Mouse (Mus musculus): ENCODE data around the gene Dynlt1a. TPM values are rescaled to one million over a fixed set of nuclear protein-coding genes. Genes with fewer than 3 reads are reported as not detected.
"Not testable (repeated sequence)": the region's sequence is repeated elsewhere in the genome, so short reads cannot be mapped to it uniquely, and the experiment has no call there.

The Dynlt1a gene
- polyA plus RNA-seq, 1 experiment from 2014 or later, result 14.5 TPM

DNA sequence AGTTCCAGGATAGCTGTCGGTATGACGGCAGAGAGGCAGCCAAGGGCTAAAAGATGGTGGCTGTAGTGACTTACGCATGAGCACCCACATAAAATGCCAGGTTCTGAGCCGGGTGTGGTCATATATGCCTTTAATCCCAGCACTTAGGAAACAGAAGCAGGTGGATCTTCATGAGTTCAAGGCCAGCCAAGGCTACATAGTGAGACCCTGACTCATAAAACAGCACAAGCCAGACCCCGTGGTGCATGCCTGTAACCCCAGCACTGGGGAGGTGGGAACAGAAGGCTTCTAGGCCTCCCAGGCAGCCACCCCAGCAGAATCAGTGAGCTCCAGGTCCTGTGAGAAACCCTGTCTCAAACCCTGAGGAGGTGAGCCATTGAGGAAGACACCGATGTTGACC is 12.4 kb downstream of the Dynlt1a start:
- ATAC-seq (replicated peaks; ENCODE audit: insufficient number of reproducible peaks, low FRiP score, low TSS enrichment); H3K27me3 ChIP-seq (ENCODE audit: control insufficient read depth, insufficient read depth, low read length); H3K4me2 ChIP-seq; H3K9ac ChIP-seq (ENCODE audit: low read depth, low read length); H3K27ac ChIP-seq (ENCODE audit: low read depth, low read length); H3K36me3 ChIP-seq (ENCODE audit: control insufficient read depth, insufficient read depth, low read length); H3K9me3 ChIP-seq (replicated peaks; ENCODE audit: control insufficient read depth, low read length); H3K4me1 ChIP-seq (ENCODE audit: control insufficient read depth, insufficient read depth, low read length); H3K4me3 ChIP-seq (ENCODE audit: low read depth, low read length): not testable (repeated sequence)
- 88% methylated on average over 5 of the region's 6 CpGs for WGBS (ENCODE audit: insufficient replicate concordance)

DNA sequence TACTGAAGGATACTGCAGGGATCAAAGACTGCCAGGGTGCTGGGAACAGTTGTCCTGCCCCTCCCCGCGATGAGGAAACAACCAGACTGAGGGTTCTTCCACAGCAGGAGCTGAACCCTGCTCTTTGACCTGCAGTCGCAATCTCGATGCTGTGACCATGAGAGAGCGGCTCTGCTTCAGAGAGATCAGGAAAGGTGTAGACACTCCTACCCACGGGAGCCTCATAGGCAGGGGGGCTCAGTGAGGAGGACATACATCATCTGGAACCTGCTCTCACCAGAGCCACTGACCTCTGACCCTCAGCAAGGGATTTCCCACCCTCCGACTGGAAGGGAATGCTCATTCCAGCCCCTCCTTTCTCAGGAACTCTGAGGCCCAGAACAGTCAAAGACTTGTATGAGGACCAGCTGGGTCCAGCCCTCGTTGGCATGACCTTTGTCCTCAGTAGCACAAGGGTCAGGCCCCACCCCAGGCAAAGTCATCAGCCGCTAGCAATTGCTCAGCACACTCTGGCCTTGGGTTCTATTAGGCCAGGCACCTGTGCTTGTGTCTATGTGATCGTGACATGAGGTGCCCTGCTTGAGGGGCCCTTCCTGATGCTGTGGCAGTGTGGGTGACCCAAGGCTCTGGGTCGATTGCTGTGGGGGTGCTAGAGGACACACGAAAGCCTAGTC is 17.0 kb downstream of the Dynlt1a start:
- not testable (repeated sequence) for H3K9me3 ChIP-seq (replicated peaks; ENCODE audit: control insufficient read depth, low read length); H3K27me3 ChIP-seq (ENCODE audit: control insufficient read depth, insufficient read depth, low read length); ATAC-seq (replicated peaks; ENCODE audit: insufficient number of reproducible peaks, low FRiP score, low TSS enrichment); H3K27ac ChIP-seq (ENCODE audit: low read depth, low read length); H3K4me2 ChIP-seq; H3K4me1 ChIP-seq (ENCODE audit: control insufficient read depth, insufficient read depth, low read length); H3K36me3 ChIP-seq (ENCODE audit: control insufficient read depth, insufficient read depth, low read length); H3K9ac ChIP-seq (ENCODE audit: low read depth, low read length); H3K4me3 ChIP-seq (ENCODE audit: low read depth, low read length)
- WGBS (ENCODE audit: insufficient replicate concordance), result 70% methylated on average over 5 of the region's 12 CpGs

DNA sequence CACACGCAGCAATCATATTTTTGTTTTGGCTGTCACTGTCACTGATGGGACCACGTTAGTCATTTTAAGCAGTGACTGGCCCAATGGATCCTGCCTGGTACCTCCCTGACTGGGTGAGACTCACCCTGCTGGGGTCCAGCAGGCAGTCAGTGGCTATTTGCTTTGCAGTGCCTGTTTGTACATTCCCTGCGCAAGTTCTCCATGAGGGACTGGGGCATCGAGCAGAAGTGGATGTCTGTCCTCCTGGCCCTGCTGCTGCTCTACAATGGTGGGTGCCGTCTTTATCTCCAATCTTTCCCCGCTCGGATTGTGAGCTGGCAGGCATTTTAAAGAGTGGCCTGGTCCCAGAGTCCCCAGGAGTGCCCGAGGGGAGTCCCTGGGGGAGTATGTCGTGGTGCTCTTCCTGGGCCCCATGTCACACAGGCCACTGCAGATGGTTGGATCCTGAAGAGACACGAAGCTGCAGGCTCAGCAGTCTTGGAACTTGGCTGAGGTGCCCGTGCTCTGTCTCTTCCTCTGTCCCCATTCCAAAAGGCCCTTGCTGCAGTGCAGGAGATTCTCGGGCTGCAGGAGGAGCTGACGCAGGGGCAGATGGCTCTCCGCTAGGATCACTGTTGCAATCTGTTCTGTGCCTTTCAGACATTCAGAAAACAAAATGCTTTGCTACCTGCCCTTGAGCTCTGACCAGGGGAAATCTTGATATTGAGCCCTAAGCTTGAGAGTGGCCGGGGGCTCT is 20.1 kb downstream of the Dynlt1a start:
- H3K36me3 ChIP-seq (ENCODE audit: control insufficient read depth, insufficient read depth, low read length); H3K27me3 ChIP-seq (ENCODE audit: control insufficient read depth, insufficient read depth, low read length); H3K27ac ChIP-seq (ENCODE audit: low read depth, low read length); ATAC-seq (replicated peaks; ENCODE audit: insufficient number of reproducible peaks, low FRiP score, low TSS enrichment); H3K4me2 ChIP-seq; H3K4me3 ChIP-seq (ENCODE audit: low read depth, low read length); H3K4me1 ChIP-seq (ENCODE audit: control insufficient read depth, insufficient read depth, low read length); H3K9ac ChIP-seq (ENCODE audit: low read depth, low read length); H3K9me3 ChIP-seq (replicated peaks; ENCODE audit: control insufficient read depth, low read length): not testable (repeated sequence)
- 85% methylated on average over 9 of the region's 15 CpGs for WGBS (ENCODE audit: insufficient replicate concordance)

DNA sequence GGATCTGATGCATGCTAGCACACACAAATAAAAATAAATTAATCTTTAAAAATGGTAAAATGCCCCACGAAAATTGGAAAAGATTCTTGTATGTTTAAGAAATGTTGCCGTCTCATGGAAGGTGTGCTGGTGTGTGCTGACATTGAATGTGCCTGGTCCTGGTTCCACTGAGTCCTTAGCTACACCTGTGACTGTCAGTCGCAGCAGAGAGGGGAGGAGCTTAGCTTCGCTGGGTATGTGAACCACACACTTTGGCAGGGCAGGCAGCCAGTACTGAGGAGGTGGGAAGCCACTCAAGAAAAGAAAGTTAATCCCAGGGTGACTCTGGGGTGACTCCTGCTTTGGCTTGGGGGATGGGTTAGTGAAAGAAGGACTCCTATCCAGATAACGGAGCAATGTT is 23.4 kb downstream of the Dynlt1a start:
- H3K36me3 ChIP-seq (ENCODE audit: control insufficient read depth, insufficient read depth, low read length), result not testable (repeated sequence)

DNA sequence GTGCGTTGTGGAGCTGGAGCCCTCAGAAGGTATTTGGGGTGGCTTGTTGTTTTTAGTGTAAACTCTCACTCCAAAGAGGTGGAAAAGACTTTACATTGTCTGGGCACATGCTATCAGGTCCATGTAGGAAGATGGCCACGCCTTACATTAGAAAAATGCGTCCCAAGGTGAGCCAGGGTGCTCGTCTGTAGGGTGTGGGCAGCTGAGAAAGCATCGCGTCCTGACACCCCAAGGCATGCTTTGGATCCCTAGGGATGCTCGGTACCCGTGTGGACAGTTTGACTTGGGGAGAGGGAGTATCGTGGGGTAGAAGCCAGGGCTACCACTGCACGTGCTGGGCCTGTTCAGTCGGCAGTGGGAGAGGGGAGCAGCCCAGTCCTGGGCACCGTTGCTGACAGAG is 28.3 kb downstream of the Dynlt1a start:
- H3K4me2 ChIP-seq; H3K36me3 ChIP-seq (ENCODE audit: control insufficient read depth, insufficient read depth, low read length); H3K4me1 ChIP-seq (ENCODE audit: control insufficient read depth, insufficient read depth, low read length); H3K9ac ChIP-seq (ENCODE audit: low read depth, low read length); H3K27me3 ChIP-seq (ENCODE audit: control insufficient read depth, insufficient read depth, low read length); ATAC-seq (replicated peaks; ENCODE audit: insufficient number of reproducible peaks, low FRiP score, low TSS enrichment); H3K9me3 ChIP-seq (replicated peaks; ENCODE audit: control insufficient read depth, low read length); H3K4me3 ChIP-seq (ENCODE audit: low read depth, low read length); H3K27ac ChIP-seq (ENCODE audit: low read depth, low read length): not testable (repeated sequence)
- 85% methylated on average over 9 of the region's 12 CpGs for WGBS (ENCODE audit: insufficient replicate concordance)

More for the DNA sequence above, 23.4 kb downstream of the Dynlt1a start:
- H3K9ac ChIP-seq (ENCODE audit: low read depth, low read length); H3K9me3 ChIP-seq (replicated peaks; ENCODE audit: control insufficient read depth, low read length); H3K4me3 ChIP-seq (ENCODE audit: low read depth, low read length); H3K27me3 ChIP-seq (ENCODE audit: control insufficient read depth, insufficient read depth, low read length); H3K27ac ChIP-seq (ENCODE audit: low read depth, low read length); H3K4me1 ChIP-seq (ENCODE audit: control insufficient read depth, insufficient read depth, low read length); H3K4me2 ChIP-seq; ATAC-seq (replicated peaks; ENCODE audit: insufficient number of reproducible peaks, low FRiP score, low TSS enrichment): not testable (repeated sequence)
- no CpG with 5 or more reads among the region's 5 CpGs for WGBS (ENCODE audit: insufficient replicate concordance)

DNA sequence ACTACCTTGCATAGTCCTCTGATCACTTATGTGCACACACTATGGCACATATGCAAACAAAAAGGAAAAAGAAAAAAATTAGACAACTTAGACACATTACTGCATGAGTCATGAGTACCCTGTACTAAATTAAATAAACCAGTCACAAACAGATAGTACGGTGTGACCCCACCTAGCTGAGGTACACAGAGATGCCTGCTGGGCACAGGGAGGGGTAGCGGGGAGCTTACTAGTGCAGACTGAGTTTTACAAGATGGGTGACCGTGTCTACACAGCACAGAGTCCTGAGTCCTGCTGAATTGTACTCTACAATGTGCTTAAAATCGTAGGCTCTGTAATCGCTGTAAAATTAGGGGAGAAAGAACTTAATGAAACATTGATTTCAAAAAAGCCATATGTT is 31.1 kb downstream of the Dynlt1a start:
- H3K4me2 ChIP-seq; H3K27ac ChIP-seq (ENCODE audit: low read depth, low read length); H3K4me1 ChIP-seq (ENCODE audit: control insufficient read depth, insufficient read depth, low read length); H3K9me3 ChIP-seq (replicated peaks; ENCODE audit: control insufficient read depth, low read length); H3K27me3 ChIP-seq (ENCODE audit: control insufficient read depth, insufficient read depth, low read length); H3K36me3 ChIP-seq (ENCODE audit: control insufficient read depth, insufficient read depth, low read length); H3K4me3 ChIP-seq (ENCODE audit: low read depth, low read length); ATAC-seq (replicated peaks; ENCODE audit: insufficient number of reproducible peaks, low FRiP score, low TSS enrichment); H3K9ac ChIP-seq (ENCODE audit: low read depth, low read length): not testable (repeated sequence)
- WGBS (ENCODE audit: insufficient replicate concordance), result 94% methylated on average over 5 of the region's 5 CpGs

DNA sequence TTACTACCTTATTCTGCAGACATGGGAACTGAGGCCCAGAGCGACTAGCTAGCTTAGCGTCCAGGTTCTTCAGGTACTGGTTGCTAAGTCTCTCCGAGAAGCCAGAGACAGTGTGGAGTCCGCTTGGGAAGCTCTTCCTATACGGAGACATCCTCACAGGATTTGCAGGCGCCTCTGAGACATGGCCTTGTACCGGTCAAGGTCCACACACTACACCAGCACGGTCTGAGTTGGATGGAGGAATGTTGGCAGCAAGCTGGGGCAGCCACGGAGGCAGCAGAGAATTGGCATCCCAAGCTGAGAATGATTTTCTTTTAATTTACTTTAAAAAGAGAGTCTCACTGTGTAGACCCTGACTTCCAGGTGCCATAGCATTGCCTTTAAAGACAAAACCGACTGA is 34.2 kb downstream of the Dynlt1a start:
- H3K9me3 ChIP-seq (replicated peaks; ENCODE audit: control insufficient read depth, low read length); H3K9ac ChIP-seq (ENCODE audit: low read depth, low read length); ATAC-seq (replicated peaks; ENCODE audit: insufficient number of reproducible peaks, low FRiP score, low TSS enrichment); H3K27ac ChIP-seq (ENCODE audit: low read depth, low read length); H3K4me1 ChIP-seq (ENCODE audit: control insufficient read depth, insufficient read depth, low read length); H3K27me3 ChIP-seq (ENCODE audit: control insufficient read depth, insufficient read depth, low read length); H3K36me3 ChIP-seq (ENCODE audit: control insufficient read depth, insufficient read depth, low read length); H3K4me2 ChIP-seq; H3K4me3 ChIP-seq (ENCODE audit: low read depth, low read length): not testable (repeated sequence)
- WGBS (ENCODE audit: insufficient replicate concordance), result 96% methylated on average over 7 of the region's 10 CpGs

DNA sequence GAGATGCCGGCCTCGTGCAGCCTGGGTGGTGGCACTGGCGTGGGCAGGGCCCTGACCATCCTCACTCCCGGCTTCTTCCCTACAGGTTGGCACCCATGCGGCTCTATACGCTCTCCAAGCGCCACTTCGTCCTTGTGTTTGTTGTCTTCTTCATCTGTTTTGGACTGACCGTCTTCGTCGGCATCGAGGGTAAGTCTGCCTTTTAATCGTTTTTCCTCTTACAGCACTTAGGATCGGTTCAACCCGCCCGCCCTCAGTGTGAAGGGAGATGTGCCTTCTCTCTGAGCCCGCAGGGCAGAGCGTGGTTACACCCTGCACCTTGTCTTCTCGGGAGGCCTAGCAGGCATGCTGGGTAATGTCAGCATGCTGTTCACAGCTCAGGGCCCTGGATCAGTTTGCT is 36.8 kb downstream of the Dynlt1a start:
- not testable (repeated sequence) for H3K9me3 ChIP-seq (replicated peaks; ENCODE audit: control insufficient read depth, low read length); H3K36me3 ChIP-seq (ENCODE audit: control insufficient read depth, insufficient read depth, low read length); H3K4me1 ChIP-seq (ENCODE audit: control insufficient read depth, insufficient read depth, low read length); ATAC-seq (replicated peaks; ENCODE audit: insufficient number of reproducible peaks, low FRiP score, low TSS enrichment); H3K9ac ChIP-seq (ENCODE audit: low read depth, low read length); H3K27me3 ChIP-seq (ENCODE audit: control insufficient read depth, insufficient read depth, low read length); H3K27ac ChIP-seq (ENCODE audit: low read depth, low read length); H3K4me2 ChIP-seq; H3K4me3 ChIP-seq (ENCODE audit: low read depth, low read length)
- WGBS (ENCODE audit: insufficient replicate concordance), result 90% methylated on average over 18 of the region's 19 CpGs

DNA sequence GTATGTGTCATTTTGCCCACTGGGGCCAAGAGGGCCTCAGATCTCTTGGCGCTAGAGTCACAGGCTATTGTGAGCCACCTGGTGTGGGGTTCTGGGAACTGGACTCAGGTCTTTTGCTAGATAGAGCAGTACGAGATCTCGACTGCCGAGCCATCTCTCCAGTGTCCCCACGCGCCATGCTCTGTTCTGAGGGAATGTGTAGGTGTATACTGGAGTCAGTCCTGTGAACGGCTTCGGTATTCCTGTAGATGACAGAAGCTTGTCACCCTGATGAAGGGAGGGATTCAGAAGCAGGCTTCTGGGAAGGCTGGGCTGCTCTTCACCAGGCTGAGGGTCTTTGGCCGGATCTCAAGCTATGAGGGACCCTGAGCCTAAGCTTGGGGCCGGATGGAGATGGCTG is 37.5 kb downstream of the Dynlt1a start:
- H3K4me3 ChIP-seq (ENCODE audit: low read depth, low read length); H3K4me2 ChIP-seq; H3K4me1 ChIP-seq (ENCODE audit: control insufficient read depth, insufficient read depth, low read length); H3K27ac ChIP-seq (ENCODE audit: low read depth, low read length); H3K27me3 ChIP-seq (ENCODE audit: control insufficient read depth, insufficient read depth, low read length); H3K9me3 ChIP-seq (replicated peaks; ENCODE audit: control insufficient read depth, low read length); ATAC-seq (replicated peaks; ENCODE audit: insufficient number of reproducible peaks, low FRiP score, low TSS enrichment); H3K9ac ChIP-seq (ENCODE audit: low read depth, low read length); H3K36me3 ChIP-seq (ENCODE audit: control insufficient read depth, insufficient read depth, low read length): not testable (repeated sequence)
- WGBS (ENCODE audit: insufficient replicate concordance), result 81% methylated on average over 5 of the region's 10 CpGs

Measured in heart, embryonic 11.5 days (tissue).